Mouse (Mus musculus) megakaryocyte, embryonic 14.5 days (primary cell): ENCODE results near the gene Gosr2. TPM values are rescaled to one million over a fixed set of nuclear protein-coding genes. Genes with fewer than 3 reads are reported as not detected.

ENCODE experiments used
- H3K27me3 ChIP-seq: replicated peaks from 2 replicates; pipeline ENCODE3; 2012; ENCODE audit warnings: inconsistent platforms
- H3K36me3 ChIP-seq: replicated peaks from 2 replicates; pipeline ENCODE3; 2012; ENCODE audit warnings: low read length, inconsistent platforms, mixed read lengths
- H3K4me1 ChIP-seq: 2 replicates; pipeline ENCODE4 v1.6.1; 2012; ENCODE audit warnings: inconsistent platforms
- H3K4me3 ChIP-seq: replicated peaks from 2 replicates; pipeline ENCODE3; 2012; ENCODE audit warnings: moderate library complexity, mild to moderate bottlenecking, inconsistent platforms
- H3K9me3 ChIP-seq: 2 replicates; pipeline ENCODE4 v1.6.1; 2012; ENCODE audit warnings: inconsistent platforms
- FLI1 ChIP-seq: IDR thresholded peaks from 2 replicates; pipeline ENCODE4 v1.6.1; 2012; ENCODE audit warnings: low read length, inconsistent platforms, mixed read lengths
- GATA1 ChIP-seq: IDR thresholded peaks from 3 replicates; pipeline ENCODE4 v1.6.1; 2012; ENCODE audit warnings: mixed read lengths, low read length, inconsistent platforms, borderline replicate concordance
- polyA plus RNA-seq: library from polyadenylated mRNA; stranded (reverse); fragments of >175 nt; gene quantifications from 2 replicates; pipeline ENCODE4 v1.2.3, GENCODE M21; 2012; ENCODE audit warnings: low replicate concordance; ENCODE audit not compliant: insufficient read depth

The Gosr2 gene
- polyA plus RNA-seq, 1 experiment: 7.8 TPM

DNA sequence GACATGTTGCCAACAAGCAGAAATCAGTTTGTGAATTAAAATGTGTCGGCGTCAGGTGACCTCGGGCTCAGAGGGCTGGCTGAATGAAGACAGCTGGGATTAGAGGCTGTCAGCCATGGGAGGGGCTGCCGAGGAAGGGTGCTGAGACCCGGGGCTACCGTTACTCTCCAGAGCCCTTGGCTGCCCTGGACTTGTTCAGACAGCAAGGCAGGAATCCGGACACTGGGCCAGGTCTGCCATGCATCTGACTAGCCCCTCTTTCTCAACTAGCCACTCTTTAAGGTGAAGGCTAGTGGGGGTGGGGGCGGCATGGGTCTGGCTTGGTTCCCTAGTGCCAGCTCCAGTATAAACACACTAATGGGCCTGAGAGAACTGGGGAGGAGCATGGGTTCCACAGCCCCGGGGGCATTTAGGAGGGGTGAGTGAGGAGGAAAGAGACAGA is 24.4 kb upstream of the Gosr2 start:
- H3K27me3 ChIP-seq: peaks cover 71% of the 10 kb centered on the region
- H3K4me1 ChIP-seq: peaks cover 3% of the 10 kb centered on the region
- H3K9me3 ChIP-seq: peaks cover 9% of the 10 kb centered on the region
- H3K4me3 ChIP-seq: no peak overlapping the region
- TF ChIP-seq FLI1 (no peak), GATA1 (no peak)
- no peaks in the 10 kb centered on the region for H3K36me3 ChIP-seq

DNA sequence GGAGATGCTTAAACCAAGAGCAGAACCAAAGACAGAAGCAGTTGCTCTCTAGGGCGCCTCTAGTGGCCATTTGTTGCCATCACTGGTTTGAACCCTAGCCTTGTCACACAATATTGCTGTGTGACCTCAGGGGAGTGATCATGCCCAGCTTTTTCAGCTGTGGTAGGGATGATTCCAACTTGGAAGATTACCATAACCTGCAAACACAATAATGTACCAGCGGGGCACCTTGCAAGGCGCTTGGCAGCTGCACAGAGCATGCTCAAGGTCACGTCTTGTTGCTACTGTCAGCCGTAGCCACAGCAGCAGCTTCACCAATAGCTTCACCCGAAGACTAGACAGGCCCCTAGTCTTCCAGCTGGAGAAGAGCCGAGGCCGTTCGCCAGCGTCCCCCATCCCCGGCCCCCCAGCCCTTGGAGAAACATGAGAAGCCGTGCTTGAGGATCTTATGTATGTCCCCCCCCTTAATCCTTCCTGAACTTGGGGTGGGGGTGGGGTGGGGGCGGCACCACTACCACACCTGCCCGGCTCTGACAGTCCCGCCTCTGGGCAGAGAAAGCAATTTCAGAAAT is 23.9 kb upstream of the Gosr2 start:
- no peak for TF ChIP-seq GATA1
- TF ChIP-seq FLI1: no peak
- H3K9me3 ChIP-seq: peaks cover 9% of the 10 kb centered on the region
- peaks cover 5% of the 10 kb centered on the region for H3K4me1 ChIP-seq
- H3K27me3 ChIP-seq: peaks cover 71% of the 10 kb centered on the region
- no peak overlapping the region for H3K4me3 ChIP-seq
- H3K36me3 ChIP-seq: no peaks in the 10 kb centered on the region

DNA sequence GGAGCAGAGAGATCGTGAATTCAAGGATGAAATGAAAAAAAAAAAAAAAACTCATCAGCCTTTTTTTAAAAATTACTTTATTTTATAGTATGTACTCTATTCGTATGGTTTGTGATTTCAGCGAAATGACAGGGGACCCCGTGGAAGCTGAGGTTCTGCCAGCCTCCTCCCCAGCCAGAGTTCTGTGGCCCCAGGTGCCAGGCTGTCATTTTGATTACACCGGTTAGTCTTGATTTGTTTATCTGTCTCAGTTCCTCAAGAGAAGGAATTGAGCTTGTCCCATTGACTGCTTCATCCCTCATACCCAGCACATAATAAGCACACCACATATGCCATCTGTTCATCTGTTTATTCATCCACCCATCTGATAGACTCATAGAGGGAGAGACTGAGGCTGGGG is 21.7 kb upstream of the Gosr2 start:
- H3K36me3 ChIP-seq: no peaks in the 10 kb centered on the region
- H3K4me1 ChIP-seq: peaks cover 5% of the 10 kb centered on the region
- peaks cover 80% of the 10 kb centered on the region for H3K27me3 ChIP-seq
- no peak for TF ChIP-seq FLI1
- no peak for TF ChIP-seq GATA1
- no peak overlapping the region for H3K4me3 ChIP-seq
- H3K9me3 ChIP-seq: 0 out of 2 replicates have a peak, but pooled peaks cover 3% of the 10 kb centered on the region

DNA sequence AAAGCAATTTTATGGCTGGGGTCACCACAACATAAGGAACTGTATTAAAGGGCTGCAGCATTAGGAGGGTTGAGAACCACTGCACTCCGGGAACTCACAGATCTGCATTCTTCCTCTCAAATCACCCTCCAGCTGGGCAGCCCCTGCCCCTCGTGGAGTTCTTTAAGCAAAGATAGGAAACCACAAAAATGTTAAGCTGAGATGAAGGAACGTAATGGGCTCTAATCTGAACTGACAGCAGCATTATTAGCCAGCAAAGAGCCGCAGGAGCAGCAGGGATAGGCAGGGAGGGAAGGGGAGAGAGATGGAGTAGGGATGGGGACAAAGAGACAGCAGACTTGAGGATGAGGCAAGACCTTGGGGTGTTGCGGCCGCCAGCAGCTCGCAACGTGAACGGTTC is 19.3 kb upstream of the Gosr2 start:
- H3K9me3 ChIP-seq: 0 out of 2 replicates have a peak, but pooled peaks cover 4% of the 10 kb centered on the region
- H3K36me3 ChIP-seq: no peaks in the 10 kb centered on the region
- H3K4me3 ChIP-seq: no peak overlapping the region
- H3K4me1 ChIP-seq: peaks cover 5% of the 10 kb centered on the region
- TF ChIP-seq GATA1 (no peak), FLI1 (no peak)
- H3K27me3 ChIP-seq: peaks cover 80% of the 10 kb centered on the region

DNA sequence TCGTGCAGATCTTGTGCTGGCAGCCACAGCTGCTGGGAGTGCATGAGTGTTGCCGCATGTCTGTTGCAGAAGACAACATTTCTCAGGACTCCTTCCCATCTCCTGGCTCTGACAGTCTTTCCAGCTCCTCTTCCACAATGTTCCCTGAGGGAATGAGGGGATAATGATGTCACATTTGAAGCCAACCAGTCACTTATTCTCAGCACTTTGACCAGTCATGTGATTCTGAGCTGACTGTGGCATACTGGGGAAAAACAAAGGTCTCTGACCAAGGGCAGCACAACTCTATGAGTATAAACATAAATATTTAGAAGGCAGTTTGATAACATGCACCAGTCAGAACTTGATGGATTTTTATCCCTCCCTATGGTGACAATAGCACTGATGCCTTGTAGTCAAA is 16.4 kb upstream of the Gosr2 start:
- H3K27me3 ChIP-seq: peaks cover 91% of the 10 kb centered on the region
- 0 out of 2 replicates have a peak, but pooled peaks cover 4% of the 10 kb centered on the region for H3K9me3 ChIP-seq
- no peaks in the 10 kb centered on the region for H3K36me3 ChIP-seq
- TF ChIP-seq FLI1 (no peak), GATA1 (no peak)
- H3K4me3 ChIP-seq: no peak overlapping the region
- peaks cover 5% of the 10 kb centered on the region for H3K4me1 ChIP-seq

DNA sequence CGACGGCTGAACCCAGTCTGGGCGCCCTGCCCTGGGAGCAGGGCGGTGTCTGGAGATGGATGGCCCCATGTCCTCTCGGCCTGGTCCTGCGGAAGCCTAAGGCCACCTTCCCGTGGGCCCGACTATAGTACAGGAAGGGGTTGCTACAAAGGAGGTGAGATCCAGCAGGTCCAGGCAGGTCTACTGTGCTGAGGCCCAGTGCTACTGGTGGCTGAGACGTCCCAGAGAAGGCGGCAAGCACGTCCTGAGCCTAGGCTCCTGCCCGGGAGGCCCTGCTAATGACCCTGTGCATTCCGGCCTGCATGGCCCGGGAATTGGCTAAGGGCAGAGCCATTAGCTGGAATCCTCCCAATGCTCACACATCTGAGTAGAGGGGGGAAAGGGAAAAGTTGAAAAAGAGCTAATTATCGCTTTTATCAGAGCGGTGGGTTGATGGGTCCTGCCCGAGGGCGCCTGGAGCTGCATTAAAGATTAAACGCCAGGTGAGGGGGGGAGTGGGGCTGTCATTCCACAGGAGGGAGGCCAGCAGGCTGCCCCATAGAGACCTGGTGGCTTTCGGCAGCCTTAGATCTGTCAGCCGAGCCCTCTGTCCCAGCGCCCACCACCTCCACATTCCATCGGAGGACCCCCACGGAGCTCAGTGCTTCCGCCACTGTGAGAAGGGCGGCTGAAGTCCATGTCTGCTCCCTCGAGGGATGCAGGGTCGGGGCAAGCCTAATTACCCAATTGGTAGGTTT is 14.3 kb upstream of the Gosr2 start:
- Histone ChIP-seq H3K4me1 (peaks cover 6% of the 10 kb centered on the region), H3K4me3 (no peak overlapping the region), H3K36me3 (no peaks in the 10 kb centered on the region), H3K27me3 (peaks cover 79% of the 10 kb centered on the region), H3K9me3 (0 out of 2 replicates have a peak, but pooled peaks cover 4% of the 10 kb centered on the region)
- TF ChIP-seq FLI1 (no peak), GATA1 (no peak)

DNA sequence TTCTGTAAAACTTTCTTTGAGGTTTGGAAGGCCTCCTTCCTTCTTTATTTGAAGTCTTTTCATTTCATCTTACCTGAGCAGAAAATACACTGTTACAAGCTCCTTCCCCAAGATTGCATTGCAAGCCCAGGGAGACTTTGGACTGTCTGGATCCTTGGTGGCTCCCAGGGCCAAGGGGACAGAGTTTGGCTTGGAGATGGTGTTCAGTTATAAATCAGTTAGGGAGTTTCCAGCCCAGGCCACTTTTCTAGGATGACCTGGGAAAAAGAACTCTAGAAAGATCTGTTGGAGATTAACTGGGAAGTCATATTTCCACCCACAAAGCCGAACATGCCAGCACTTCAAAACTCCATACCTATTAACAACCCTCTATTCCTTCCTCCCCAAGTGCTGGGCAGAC is 12.3 kb upstream of the Gosr2 start:
- peaks cover 75% of the 10 kb centered on the region for H3K27me3 ChIP-seq
- no peak overlapping the region for H3K4me3 ChIP-seq
- TF ChIP-seq GATA1 (no peak), FLI1 (no peak)
- H3K4me1 ChIP-seq: peaks cover 7% of the 10 kb centered on the region
- H3K36me3 ChIP-seq: no peaks in the 10 kb centered on the region
- H3K9me3 ChIP-seq: 0 out of 2 replicates have a peak, but pooled peaks cover 4% of the 10 kb centered on the region

DNA sequence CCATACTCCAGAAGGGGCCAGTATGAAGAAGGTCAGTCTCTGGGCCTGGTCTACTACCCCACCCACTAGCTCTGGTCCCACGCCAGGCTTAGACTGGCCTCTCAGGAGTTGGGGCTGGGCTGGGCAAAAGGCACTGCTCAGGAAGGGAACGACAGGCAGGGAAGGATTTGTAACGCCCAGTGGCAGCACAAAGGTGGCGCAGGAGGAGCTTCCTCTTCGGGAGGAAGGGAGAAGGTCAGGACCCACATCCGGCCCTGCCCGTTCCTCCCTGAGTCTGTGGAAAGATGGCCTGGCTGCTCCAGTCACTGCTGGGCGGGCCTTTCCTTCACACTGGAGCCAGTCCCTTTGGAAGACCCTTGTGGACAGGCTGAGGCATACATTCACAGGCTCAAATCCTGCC is 9.3 kb upstream of the Gosr2 start:
- Histone ChIP-seq H3K36me3 (no peaks in the 10 kb centered on the region), H3K4me3 (no peak overlapping the region), H3K4me1 (peaks cover 7% of the 10 kb centered on the region), H3K27me3 (peaks cover 58% of the 10 kb centered on the region), H3K9me3 (no peaks in the 10 kb centered on the region)
- TF ChIP-seq FLI1: no peak
- no peak for TF ChIP-seq GATA1

DNA sequence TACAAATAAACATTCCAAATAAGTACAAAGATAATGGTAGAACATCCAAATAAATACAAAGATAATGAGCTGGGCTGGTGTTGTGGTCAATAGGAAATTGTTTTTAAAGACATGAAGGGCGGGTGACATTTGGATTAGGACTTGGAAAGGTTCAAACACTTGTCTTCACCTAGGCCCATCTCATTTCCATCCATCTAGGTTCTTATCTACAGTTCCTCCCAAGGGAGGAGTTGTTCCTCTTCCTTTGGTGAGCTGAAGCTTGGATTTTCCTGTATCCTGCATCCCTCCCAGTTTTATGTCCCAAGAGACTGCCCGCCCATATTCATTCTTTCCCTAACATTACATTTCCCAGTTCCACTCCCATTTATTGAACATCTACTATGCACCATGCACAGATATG is 528 bp upstream of the Gosr2 start:
- peaks cover 22% of the 10 kb centered on the region for H3K36me3 ChIP-seq
- H3K27me3 ChIP-seq: peaks cover 2% of the 10 kb centered on the region
- no peaks in the 10 kb centered on the region for H3K9me3 ChIP-seq
- TF ChIP-seq FLI1: no peak
- TF ChIP-seq GATA1: no peak
- peaks cover 49% of the 10 kb centered on the region for H3K4me1 ChIP-seq
- H3K4me3 ChIP-seq: peak overlapping the region; percentile 96

DNA sequence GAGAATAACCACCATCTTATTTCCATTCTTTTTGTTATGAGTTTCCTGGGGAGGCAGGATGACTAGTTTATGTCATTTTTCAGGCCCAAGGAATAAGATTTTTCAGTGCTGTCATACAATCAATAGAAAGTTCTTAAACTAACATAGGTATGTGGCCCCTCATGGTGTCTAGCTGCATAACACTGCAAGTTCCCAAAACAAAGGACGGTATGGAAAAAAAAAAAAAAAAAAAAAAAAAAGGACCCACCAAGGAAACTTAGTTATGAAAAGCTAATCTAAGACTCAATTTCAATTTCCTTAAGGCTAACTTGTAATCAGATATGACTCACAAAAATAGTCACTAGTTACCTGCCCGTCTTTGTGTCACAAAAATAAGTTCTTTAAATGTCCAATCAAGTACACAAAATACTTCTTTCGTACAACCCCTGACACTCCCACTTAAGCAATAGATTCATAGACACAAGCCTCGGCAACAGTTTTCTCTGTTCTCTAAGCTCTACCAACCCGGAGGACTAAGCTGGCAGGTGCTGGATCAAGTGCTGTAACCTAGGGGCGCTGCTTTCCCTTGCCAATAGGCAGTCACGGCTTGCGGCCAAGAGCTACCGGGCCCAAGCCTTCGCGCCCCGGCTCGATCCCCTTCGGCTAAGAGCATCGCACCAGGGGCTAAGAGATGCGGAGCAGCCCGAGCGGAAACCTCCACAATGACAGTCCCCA is 690 bp downstream of the Gosr2 start:
- H3K4me1 ChIP-seq: peaks cover 55% of the 10 kb centered on the region
- H3K9me3 ChIP-seq: no peaks in the 10 kb centered on the region
- H3K36me3 ChIP-seq: peaks cover 29% of the 10 kb centered on the region
- peak overlapping the region; percentile 96 for H3K4me3 ChIP-seq
- TF ChIP-seq GATA1 (no peak), FLI1 (no peak)
- H3K27me3 ChIP-seq: no peaks in the 10 kb centered on the region
